Mouse (Mus musculus): Measurements from ENCODE around the gene 4930503B20Rik.

4930503B20Rik gene

GRCm38 (mm10) chr3:146651217-146651616 lies at the start of gene 4930503B20Rik:
Gene 4930503B20Rik (minus strand): TSS chr3:146651317.
- no peak for DNase-seq (ENCODE audit: low spot score)

GRCm38 (mm10) chr3:146700051-146700450 lies 48.9 kb upstream of the 4930503B20Rik start:
- DNase-seq (ENCODE audit: low spot score): no peak

- DNase-seq (ENCODE audit: low spot score): no peak
These were observed 47.9 kb upstream of the 4930503B20Rik start for GRCm38 (mm10) chr3:146698982-146699381.

- DNase-seq (ENCODE audit: low spot score): no peak
These were observed 41.4 kb upstream of the 4930503B20Rik start for GRCm38 (mm10) chr3:146692547-146692946.

GRCm38 (mm10) chr3:146687121-146687725 lies 36.1 kb upstream of the 4930503B20Rik start:
- DNase-seq (ENCODE audit: low spot score): no peak

GRCm38 (mm10) chr3:146686428-146686827 lies 35.3 kb upstream of the 4930503B20Rik start:
- no peak for DNase-seq (ENCODE audit: low spot score)

GRCm38 (mm10) chr3:146684811-146685675 lies 33.9 kb upstream of the 4930503B20Rik start, which contains the start of gene Samd13:
Gene Samd13 (minus strand): TSS chr3:146685592.
- no peak for DNase-seq (ENCODE audit: low spot score)

GRCm38 (mm10) chr3:146683095-146683494 lies 32.0 kb upstream of the 4930503B20Rik start:
- DNase-seq (ENCODE audit: low spot score): no peak

GRCm38 (mm10) chr3:146682140-146682651 lies 31.1 kb upstream of the 4930503B20Rik start:
- peak; percentile 25 for DNase-seq (ENCODE audit: low spot score)

GRCm38 (mm10) chr3:146681696-146682095 lies 30.6 kb upstream of the 4930503B20Rik start:
- no peak for DNase-seq (ENCODE audit: low spot score)

- DNase-seq (ENCODE audit: low spot score): no peak
These were observed 29.5 kb upstream of the 4930503B20Rik start for GRCm38 (mm10) chr3:146680625-146681024.

- DNase-seq (ENCODE audit: low spot score): no peak
These were observed 28.5 kb upstream of the 4930503B20Rik start for GRCm38 (mm10) chr3:146679646-146680045.

GRCm38 (mm10) chr3:146676193-146676592 lies 25.1 kb upstream of the 4930503B20Rik start:
- no peak for DNase-seq (ENCODE audit: low spot score)

- no peak for DNase-seq (ENCODE audit: low spot score)
These were observed 24.0 kb upstream of the 4930503B20Rik start for GRCm38 (mm10) chr3:146675101-146675500.

GRCm38 (mm10) chr3:146671121-146671520 lies 20.0 kb upstream of the 4930503B20Rik start:
- no peak for DNase-seq (ENCODE audit: low spot score)

GRCm38 (mm10) chr3:146661907-146662306 lies 10.8 kb upstream of the 4930503B20Rik start:
- DNase-seq (ENCODE audit: low spot score): no peak

GRCm38 (mm10) chr3:146661001-146661400 lies 9.9 kb upstream of the 4930503B20Rik start:
- DNase-seq (ENCODE audit: low spot score): no peak

GRCm38 (mm10) chr3:146659321-146659720 lies 8.2 kb upstream of the 4930503B20Rik start:
- no peak for DNase-seq (ENCODE audit: low spot score)

- DNase-seq (ENCODE audit: low spot score): no peak
These were observed 7.0 kb upstream of the 4930503B20Rik start for GRCm38 (mm10) chr3:146658061-146658639.

- peak; percentile 21 for DNase-seq (ENCODE audit: low spot score)
These were observed 6.3 kb upstream of the 4930503B20Rik start for GRCm38 (mm10) chr3:146657433-146657832.

GRCm38 (mm10) chr3:146655111-146655577 lies 4.0 kb upstream of the 4930503B20Rik start:
- no peak for DNase-seq (ENCODE audit: low spot score)

- DNase-seq (ENCODE audit: low spot score): no peak
These were observed 2.6 kb upstream of the 4930503B20Rik start for GRCm38 (mm10) chr3:146653692-146654091.

All from layer of hippocampus, adult 9-10 months (tissue).